Mouse (Mus musculus) cortical plate, adult 2 months (tissue): ENCODE results near the gene Smg6.

Experiments
- CTCF ChIP-seq: fragments of 200-500 bp; IDR thresholded peaks from 2 replicates; pipeline ENCODE4 v1.5.1; 2011; ENCODE audit warnings: mild to moderate bottlenecking, control low read depth, low read length; ENCODE audit not compliant: insufficient read depth; ENCODE audit errors: extremely low read depth
- POLR2A ChIP-seq: fragments of 200-500 bp; IDR thresholded peaks from 2 replicates; pipeline ENCODE4 v1.6.1; 2011; ENCODE audit warnings: mild to moderate bottlenecking, low read length, control low read depth; ENCODE audit not compliant: insufficient read depth; ENCODE audit errors: extremely low read depth

- no peak for TF ChIP-seq POLR2A
- TF ChIP-seq CTCF, result no peak
Observed at GRCm38 (mm10) chr11:75013764-75014695, 88.4 kb downstream of the Smg6 start.
